Mouse (Mus musculus) CD4-positive, CD25-positive, alpha-beta regulatory T cell, adult 9 weeks (primary cell): ENCODE measurements around the gene Coa5. TPM values are rescaled to one million over a fixed set of nuclear protein-coding genes. Genes with fewer than 3 reads are reported as not detected.

Source experiments
- polyA plus RNA-seq: library from polyadenylated mRNA; unstranded; fragments of 100-300 nt; shearing (Covaris generic); gene quantifications from one replicate; pipeline ENCODE4 v1.2.1, GENCODE M21; 2017

Gene Coa5
- polyA plus RNA-seq: 88.9 TPM

DNA sequence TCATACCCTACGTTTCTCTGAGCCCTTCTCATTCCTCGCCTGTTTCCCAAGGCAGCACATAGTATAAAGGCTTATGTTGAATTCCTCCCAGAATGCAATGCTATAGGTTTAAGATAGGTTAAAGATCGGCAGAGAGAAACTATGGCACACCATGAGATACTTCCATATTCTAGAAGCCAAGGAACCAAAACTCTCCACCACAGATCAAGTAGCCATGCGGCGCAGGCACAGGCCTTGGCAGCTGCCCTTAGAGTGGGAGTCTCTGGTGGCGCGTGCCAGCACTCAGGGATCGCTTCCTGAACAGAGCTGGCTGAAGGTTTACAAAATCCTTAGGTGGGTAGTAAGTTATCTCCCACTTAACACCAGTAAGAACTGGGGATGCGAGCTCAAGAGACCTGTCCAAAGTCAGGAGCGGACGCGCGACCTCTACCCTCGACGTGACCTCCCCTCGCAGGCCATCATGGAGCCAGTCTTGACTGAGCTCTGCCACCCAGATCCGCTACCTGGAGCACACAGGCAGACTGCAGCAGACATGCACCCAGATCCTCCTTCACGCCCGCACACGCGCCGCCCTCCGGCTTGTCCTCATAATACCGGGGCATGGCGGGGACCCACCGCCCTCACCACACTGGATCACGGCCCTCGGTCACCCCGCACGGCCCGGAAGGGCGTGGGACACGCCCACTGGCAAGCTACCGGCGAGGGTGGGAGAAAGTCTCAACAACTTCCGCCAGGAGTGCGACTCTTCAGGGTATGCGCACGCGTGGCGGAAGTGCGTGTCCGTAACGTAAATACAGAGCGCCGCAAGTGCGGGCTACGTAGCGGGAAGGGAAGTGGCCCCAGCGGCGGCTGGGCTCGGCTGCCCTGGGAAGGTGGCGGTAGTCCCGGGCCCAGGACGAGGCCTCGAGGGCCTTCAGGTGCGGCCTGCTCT is at the start of gene Coa5, which contains the start of gene Unc50:
Coa5 (minus strand) TSS at position 738 of the 931 bp plus-strand sequence.
Unc50 (plus strand) TSS at position 774 of the 931 bp plus-strand sequence.

Other genes starting within 250 kb of the Coa5 start
- gene Cnga3, start 215.7 kb downstream of the Coa5 start, polyA plus RNA-seq: not detected
- 17.5 TPM for gene Inpp4a, start 130.2 kb downstream of the Coa5 start, polyA plus RNA-seq
- 93.9 TPM for gene Unc50, start within 50 bp of the Coa5 start, polyA plus RNA-seq
- gene Mgat4a, start 110.9 kb upstream of the Coa5 start, polyA plus RNA-seq: 17.8 TPM